Mouse (Mus musculus) limb, embryonic 10.5 days (tissue): ENCODE results near the gene Zfp385b. TPM values are rescaled to one million over a fixed set of nuclear protein-coding genes. Genes with fewer than 3 reads are reported as not detected.

Source experiments
- DNase-seq: peaks from one replicate; pipeline ENCODE4 v3.0.0-alpha.2; 2017; ENCODE audit warnings: low spot score
- H3K27ac ChIP-seq: fragments of 300-500 bp; sonication (generic); 2 replicates; pipeline ENCODE4 v1.5.1; 2016; ENCODE audit warnings: mild to moderate bottlenecking
- H3K27me3 ChIP-seq: fragments of 300-500 bp; sonication (generic); 2 replicates; pipeline ENCODE4 v1.6.1; 2016; ENCODE audit warnings: low read depth, mild to moderate bottlenecking; ENCODE audit not compliant: poor library complexity, severe bottlenecking
- H3K36me3 ChIP-seq: fragments of 300-500 bp; sonication (generic); 2 replicates; pipeline ENCODE4 v1.6.1; 2016; ENCODE audit warnings: mild to moderate bottlenecking, moderate library complexity
- H3K4me1 ChIP-seq: fragments of 300-500 bp; sonication (generic); 2 replicates; pipeline ENCODE4 v1.6.1; 2016
- H3K4me3 ChIP-seq: fragments of 300-500 bp; sonication (generic); 2 replicates; pipeline ENCODE4 v1.5.1; 2016; ENCODE audit warnings: mild to moderate bottlenecking, moderate library complexity
- H3K9me3 ChIP-seq: fragments of 300-500 bp; sonication (generic); replicated peaks from 2 replicates; pipeline ENCODE4 v1.6.1; 2016; ENCODE audit warnings: mild to moderate bottlenecking
- WGBS: fragments of 180-500 bp; shearing (Covaris S2); methylation state at CpG from one replicate; pipeline ENCODE4 v1.1.7; 2016; 5-methylcytosine and 5-hydroxymethylcytosine counted together
- polyA plus RNA-seq: library from polyadenylated mRNA; unstranded; fragments of >200 nt; fragmentation: Nextera tagmentation; extraction: Ambion mirVana; gene quantifications from 2 replicates; pipeline ENCODE4 v1.2.1, GENCODE M21; 2016

Gene Zfp385b
- polyA plus RNA-seq, 1 experiment from 2014 or later: 0.71 TPM

- H3K27me3 ChIP-seq: no peaks in the 10 kb centered on the region
- no peak overlapping the region for H3K4me3 ChIP-seq
- no peaks in the 10 kb centered on the region for H3K9me3 ChIP-seq
- H3K36me3 ChIP-seq: no peaks in the 10 kb centered on the region
- no peak for DNase-seq
- H3K4me1 ChIP-seq: peaks cover 11% of the 10 kb centered on the region
- H3K27ac ChIP-seq: no peak overlapping the region
- WGBS: 72% methylated on average over 10 of the region's 10 CpGs
These were observed 42.3 kb downstream of the Zfp385b start for GRCm38 (mm10) chr2:77777047-77777686.

- H3K27ac ChIP-seq: no peak overlapping the region
- 88% methylated on average over 15 of the region's 15 CpGs for WGBS
- peaks cover 11% of the 10 kb centered on the region for H3K4me1 ChIP-seq
- H3K27me3 ChIP-seq: no peaks in the 10 kb centered on the region
- H3K36me3 ChIP-seq: no peaks in the 10 kb centered on the region
- no peak for DNase-seq
- no peaks in the 10 kb centered on the region for H3K9me3 ChIP-seq
- H3K4me3 ChIP-seq: no peak overlapping the region
These were observed 44.1 kb downstream of the Zfp385b start for GRCm38 (mm10) chr2:77775247-77775880.

DNA sequence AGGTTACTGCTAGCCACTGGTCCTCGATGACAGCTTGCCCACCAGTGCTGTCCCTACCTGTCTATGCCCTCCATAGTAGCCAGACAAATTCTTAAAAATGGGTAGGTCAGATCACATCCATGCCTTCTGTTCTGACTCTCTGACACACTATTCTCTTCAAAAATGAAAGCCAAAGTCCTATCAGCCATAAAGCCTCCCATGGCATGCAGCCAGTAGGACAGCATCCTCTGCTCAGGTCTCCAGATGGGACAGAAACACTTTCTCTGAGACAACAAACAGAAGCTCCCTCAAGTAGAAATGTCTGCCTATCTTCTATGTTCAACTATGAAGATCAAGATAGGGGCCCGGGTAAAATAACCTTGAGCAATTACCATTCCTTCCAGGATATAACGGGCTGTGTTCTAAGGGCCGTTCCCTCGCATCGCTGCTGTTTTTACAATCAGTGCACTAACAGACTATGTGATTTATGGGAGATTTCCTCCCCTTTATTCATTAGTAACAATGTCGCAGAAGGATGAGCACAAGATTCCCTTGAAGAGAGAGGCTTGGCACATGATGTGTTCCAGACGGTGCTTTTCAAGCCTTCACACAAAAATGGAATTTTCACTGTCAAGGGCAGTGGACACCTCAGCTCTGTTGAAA is 49.3 kb downstream of the Zfp385b start:
- H3K27ac ChIP-seq: no peak overlapping the region
- no peaks in the 10 kb centered on the region for H3K27me3 ChIP-seq
- H3K9me3 ChIP-seq: no peaks in the 10 kb centered on the region
- no peaks in the 10 kb centered on the region for H3K36me3 ChIP-seq
- no peak overlapping the region for H3K4me3 ChIP-seq
- peak; percentile 20 for DNase-seq
- WGBS: 63% methylated on average over 8 of the region's 8 CpGs
- H3K4me1 ChIP-seq: no peaks in the 10 kb centered on the region

DNA sequence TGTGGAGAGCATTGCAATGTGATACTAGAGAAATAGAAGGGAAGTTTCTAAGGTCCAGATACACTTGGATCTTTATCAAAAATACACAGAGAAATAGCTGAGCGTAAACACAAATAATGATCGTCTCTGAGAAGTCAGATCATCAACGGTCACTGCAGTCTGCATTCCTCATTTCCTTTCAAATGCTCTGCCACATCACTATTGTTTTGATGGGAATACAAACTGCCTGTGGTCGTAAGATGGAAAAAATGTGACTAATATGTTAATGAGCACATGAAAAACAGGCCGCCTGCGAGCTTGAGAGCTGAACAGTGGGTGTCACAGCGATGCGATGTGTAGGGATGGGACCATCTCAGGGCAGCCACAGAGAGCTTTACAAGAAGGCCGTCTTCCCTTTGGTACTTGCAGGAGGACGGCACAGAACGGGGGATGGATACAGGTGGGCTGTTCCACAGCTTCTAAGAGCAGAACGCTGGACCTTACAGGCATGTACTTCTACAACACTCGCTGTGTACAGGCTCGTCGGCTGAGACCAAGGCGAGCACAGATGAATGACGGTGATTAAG is 51.0 kb downstream of the Zfp385b start:
- no peak overlapping the region for H3K4me3 ChIP-seq
- H3K9me3 ChIP-seq: no peaks in the 10 kb centered on the region
- no peak overlapping the region for H3K27ac ChIP-seq
- no peaks in the 10 kb centered on the region for H3K27me3 ChIP-seq
- peak; percentile 23 for DNase-seq
- H3K36me3 ChIP-seq: no peaks in the 10 kb centered on the region
- 89% methylated on average over 17 of the region's 17 CpGs for WGBS
- H3K4me1 ChIP-seq: no peaks in the 10 kb centered on the region

- Histone ChIP-seq H3K9me3 (no peaks in the 10 kb centered on the region), H3K36me3 (no peaks in the 10 kb centered on the region), H3K27ac (no peak overlapping the region), H3K4me1 (no peaks in the 10 kb centered on the region), H3K27me3 (no peaks in the 10 kb centered on the region), H3K4me3 (no peak overlapping the region)
- peak; percentile 18 for DNase-seq
- 96% methylated on average over 8 of the region's 8 CpGs for WGBS
These were observed 57.5 kb downstream of the Zfp385b start for GRCm38 (mm10) chr2:77761967-77762366.

DNA sequence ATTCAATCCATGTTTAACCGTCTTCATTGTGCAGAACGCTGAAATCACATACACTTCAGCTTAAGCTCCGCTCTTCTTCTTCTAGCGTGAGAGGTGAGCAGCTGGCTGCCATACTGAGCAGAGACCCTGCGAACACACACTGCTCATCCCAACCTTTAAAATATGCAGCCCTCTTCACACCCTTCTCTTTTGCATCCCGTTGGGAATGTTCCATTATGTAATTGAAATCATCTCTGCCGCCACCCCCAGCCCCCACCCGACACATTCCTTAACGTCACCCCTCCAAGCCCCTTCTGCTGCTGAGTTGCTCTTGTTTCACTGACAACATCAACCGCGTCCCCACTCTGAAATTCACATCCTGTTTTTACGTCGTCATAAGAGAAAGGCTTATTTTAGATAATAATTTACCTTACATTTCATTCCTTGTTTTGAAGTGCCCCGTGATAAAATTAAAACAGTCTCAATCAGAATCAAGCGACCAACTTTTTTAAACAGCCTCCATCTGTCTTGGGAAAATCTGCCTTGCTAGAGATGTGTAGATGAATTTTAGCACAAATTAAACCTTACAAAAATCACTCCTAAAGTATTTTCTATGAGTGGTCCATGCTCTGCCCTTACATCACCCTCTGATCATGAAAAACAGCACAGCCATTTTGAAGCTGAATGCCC is 60.9 kb downstream of the Zfp385b start:
- H3K4me1 ChIP-seq: no peaks in the 10 kb centered on the region
- no peaks in the 10 kb centered on the region for H3K9me3 ChIP-seq
- WGBS: 86% methylated on average over 15 of the region's 15 CpGs
- H3K4me3 ChIP-seq: no peak overlapping the region
- no peak overlapping the region for H3K27ac ChIP-seq
- DNase-seq: no peak
- no peaks in the 10 kb centered on the region for H3K27me3 ChIP-seq
- no peaks in the 10 kb centered on the region for H3K36me3 ChIP-seq

GRCm38 (mm10) chr2:77752491-77752890 is 66.9 kb downstream of the Zfp385b start:
- Histone ChIP-seq H3K9me3 (no peaks in the 10 kb centered on the region), H3K27me3 (no peaks in the 10 kb centered on the region), H3K36me3 (no peaks in the 10 kb centered on the region), H3K27ac (no peak overlapping the region), H3K4me3 (no peak overlapping the region), H3K4me1 (no peaks in the 10 kb centered on the region)
- no peak for DNase-seq
- WGBS: 86% methylated on average over 4 of the region's 4 CpGs

GRCm38 (mm10) chr2:77749631-77750030 is 69.8 kb downstream of the Zfp385b start:
- H3K27me3 ChIP-seq: no peaks in the 10 kb centered on the region
- no peaks in the 10 kb centered on the region for H3K36me3 ChIP-seq
- H3K4me1 ChIP-seq: no peaks in the 10 kb centered on the region
- WGBS: 63% methylated on average over 3 of the region's 3 CpGs
- DNase-seq: no peak
- H3K4me3 ChIP-seq: no peak overlapping the region
- H3K9me3 ChIP-seq: no peaks in the 10 kb centered on the region
- H3K27ac ChIP-seq: no peak overlapping the region

- H3K27me3 ChIP-seq: no peaks in the 10 kb centered on the region
- no peaks in the 10 kb centered on the region for H3K4me1 ChIP-seq
- no peak for DNase-seq
- H3K4me3 ChIP-seq: no peak overlapping the region
- H3K27ac ChIP-seq: no peak overlapping the region
- H3K36me3 ChIP-seq: no peaks in the 10 kb centered on the region
- WGBS: 85% methylated on average over 5 of the region's 5 CpGs
- H3K9me3 ChIP-seq: no peaks in the 10 kb centered on the region
These were observed 73.0 kb downstream of the Zfp385b start for GRCm38 (mm10) chr2:77746417-77746816.

DNA sequence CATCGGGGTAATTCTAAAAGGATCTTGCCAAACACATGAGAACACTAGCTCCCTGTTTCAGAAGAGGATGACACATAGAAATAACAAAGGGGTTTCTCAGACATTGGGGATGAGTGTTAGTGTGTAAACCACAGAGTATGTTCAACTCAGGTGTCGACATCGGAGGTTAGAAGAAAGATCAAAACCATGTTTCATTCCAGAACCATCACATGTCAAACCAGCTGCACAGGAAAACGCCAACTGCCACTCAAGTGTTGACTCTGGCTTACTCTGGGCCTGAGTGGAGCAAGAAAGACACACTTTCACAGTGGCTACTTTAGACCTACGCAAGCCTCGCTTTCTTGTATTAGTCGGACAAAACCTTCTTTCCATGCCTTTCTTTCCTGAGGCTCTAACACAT is 74.2 kb downstream of the Zfp385b start:
- H3K36me3 ChIP-seq: no peaks in the 10 kb centered on the region
- no peak for DNase-seq
- WGBS: 92% methylated on average over 7 of the region's 7 CpGs
- no peak overlapping the region for H3K27ac ChIP-seq
- no peak overlapping the region for H3K4me3 ChIP-seq
- no peaks in the 10 kb centered on the region for H3K9me3 ChIP-seq
- H3K4me1 ChIP-seq: no peaks in the 10 kb centered on the region
- H3K27me3 ChIP-seq: no peaks in the 10 kb centered on the region

GRCm38 (mm10) chr2:77742359-77742758 is 77.1 kb downstream of the Zfp385b start:
- 78% methylated on average over 4 of the region's 4 CpGs for WGBS
- no peaks in the 10 kb centered on the region for H3K9me3 ChIP-seq
- H3K27ac ChIP-seq: no peak overlapping the region
- DNase-seq: no peak
- H3K4me3 ChIP-seq: no peak overlapping the region
- H3K4me1 ChIP-seq: no peaks in the 10 kb centered on the region
- H3K27me3 ChIP-seq: no peaks in the 10 kb centered on the region
- H3K36me3 ChIP-seq: no peaks in the 10 kb centered on the region

- 58% methylated on average over 2 of the region's 2 CpGs for WGBS
- H3K9me3 ChIP-seq: no peaks in the 10 kb centered on the region
- no peak overlapping the region for H3K4me3 ChIP-seq
- no peaks in the 10 kb centered on the region for H3K36me3 ChIP-seq
- DNase-seq: no peak
- H3K4me1 ChIP-seq: no peaks in the 10 kb centered on the region
- H3K27me3 ChIP-seq: no peaks in the 10 kb centered on the region
- H3K27ac ChIP-seq: no peak overlapping the region
These were observed 89.2 kb downstream of the Zfp385b start for GRCm38 (mm10) chr2:77730196-77730595.

DNA sequence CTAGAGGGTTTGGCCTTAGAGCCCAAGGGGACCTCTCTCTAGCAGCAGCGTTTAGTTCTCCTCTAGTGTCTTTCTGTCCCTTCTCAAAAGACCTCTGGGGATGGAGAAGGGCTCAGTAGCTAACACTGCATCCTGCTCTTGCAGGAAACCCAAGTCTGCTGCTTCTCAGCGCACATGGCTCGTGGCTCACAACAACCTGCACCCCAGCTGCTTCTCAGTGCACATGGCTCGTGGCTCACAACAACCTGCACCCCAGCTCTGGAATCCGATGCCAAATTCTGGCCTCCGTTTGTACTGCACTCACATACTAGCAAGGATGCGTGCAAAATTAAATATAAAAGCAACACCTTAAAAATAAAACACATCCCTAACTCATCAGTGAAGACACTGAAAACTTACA is 92.6 kb downstream of the Zfp385b start:
- Histone ChIP-seq H3K27ac (no peak overlapping the region), H3K4me3 (no peak overlapping the region), H3K4me1 (no peaks in the 10 kb centered on the region), H3K9me3 (no peaks in the 10 kb centered on the region), H3K36me3 (no peaks in the 10 kb centered on the region), H3K27me3 (no peaks in the 10 kb centered on the region)
- WGBS: 91% methylated on average over 7 of the region's 7 CpGs
- no peak for DNase-seq
